Mouse (Mus musculus) megakaryocyte progenitor cell, adult 5-6 weeks (primary cell): ENCODE measurements around the gene Arhgef18. TPM values are rescaled to one million over a fixed set of nuclear protein-coding genes. Genes with fewer than 3 reads are reported as not detected.

ENCODE experiments used
- ATAC-seq: replicated peaks from 2 replicates; pipeline ENCODE4 v1.8.0; 2016; ENCODE audit warnings: mild to moderate bottlenecking, moderate TSS enrichment, inconsistent platforms; ENCODE audit not compliant: poor library complexity
- total RNA-seq, 2 experiments: library from RNA; stranded (forward) in 1 of 2; stranded (reverse) in 1 of 2; fragments of 157-497, 149-512 nt in 1 of 2; fragments of 200-1000 nt in 1 of 2; gene quantifications; 2 replicates each; pipeline versions ENCODE4 v1.2.3 to v1.2.4; 2015 to 2017

Arhgef18 gene
- total RNA-seq, 2 experiments from 2014 or later = 25.5 to 28.9 TPM

DNA sequence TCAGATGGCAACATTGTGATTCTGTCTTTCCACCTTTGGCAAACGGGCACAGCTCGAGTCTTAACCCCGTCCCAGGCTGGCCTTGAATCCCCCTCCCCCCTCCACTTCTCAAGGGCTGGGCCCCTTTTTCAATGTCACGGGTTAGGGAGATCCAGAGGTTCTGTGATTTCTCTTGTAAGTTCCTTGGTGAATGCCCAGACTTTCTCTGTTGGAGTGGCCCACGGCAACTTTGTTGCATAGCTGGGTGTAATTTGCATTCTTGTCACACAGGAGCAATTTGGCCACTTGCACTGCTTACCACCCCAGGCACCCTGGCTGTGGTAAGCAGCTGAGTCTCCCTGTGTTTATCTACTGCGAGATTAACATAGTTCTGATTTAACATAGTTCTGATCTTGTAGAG lies 1.8 kb downstream of the Arhgef18 start:
- ATAC-seq = no peak

DNA sequence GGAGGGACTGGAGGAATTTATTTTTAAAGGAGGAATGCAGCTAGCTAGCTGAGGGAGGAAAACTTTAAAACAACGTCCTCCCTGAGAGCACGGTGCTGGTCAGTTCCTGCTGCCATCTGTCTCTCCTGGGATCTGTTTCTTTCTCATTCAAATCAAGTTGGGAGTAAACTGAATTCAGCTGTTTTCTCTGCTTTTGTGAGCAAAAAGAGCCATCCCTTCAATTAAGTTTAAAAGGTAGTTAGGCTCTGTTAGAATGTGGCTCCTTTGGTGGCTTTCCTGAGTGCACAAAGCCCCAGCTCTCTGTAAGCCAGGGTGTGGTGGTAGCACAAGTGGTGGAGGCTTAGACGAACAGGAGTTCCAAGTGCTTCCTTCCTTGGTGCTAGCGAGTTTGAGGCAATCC lies 2.4 kb downstream of the Arhgef18 start:
- no peak for ATAC-seq

DNA sequence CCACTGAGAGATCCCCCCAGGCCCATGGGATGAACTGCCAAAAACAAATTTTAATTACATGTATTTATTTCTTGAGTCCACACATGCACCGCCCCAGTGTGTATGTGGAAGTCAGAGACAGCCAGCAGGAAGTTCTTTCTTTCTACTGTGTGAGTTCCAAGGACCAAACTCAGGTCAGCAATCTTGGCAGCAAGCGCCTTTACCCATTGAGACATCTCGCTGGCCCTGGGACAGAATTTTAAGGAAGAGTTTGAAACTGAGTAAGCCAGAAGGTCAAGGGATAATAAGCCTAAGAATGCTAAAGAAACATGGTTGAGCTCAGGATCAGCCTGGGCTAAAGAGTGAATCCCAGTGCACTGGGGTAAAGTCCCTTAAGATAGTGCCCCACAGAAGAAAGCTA lies 4.8 kb downstream of the Arhgef18 start:
- no peak for ATAC-seq

DNA sequence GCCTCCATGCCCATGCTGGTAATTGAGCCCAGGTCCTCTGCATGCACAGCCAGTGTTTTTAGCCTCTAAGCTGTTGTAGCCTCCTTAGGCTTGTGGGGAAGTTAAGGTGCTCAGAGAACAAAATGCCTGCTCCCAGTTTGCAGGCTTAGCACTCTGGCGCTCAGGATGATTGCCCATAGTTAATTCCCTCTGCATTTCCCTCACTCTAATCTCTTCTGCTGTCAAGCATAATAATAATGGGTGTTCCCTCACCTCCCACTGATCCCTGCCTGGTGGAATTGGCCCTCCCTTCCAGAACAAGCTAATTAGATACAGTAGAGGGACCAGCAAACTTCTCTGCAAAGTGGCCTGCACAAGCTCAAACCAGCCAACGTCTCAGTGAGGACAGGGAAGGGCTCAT lies 7.7 kb downstream of the Arhgef18 start:
- no peak for ATAC-seq

DNA sequence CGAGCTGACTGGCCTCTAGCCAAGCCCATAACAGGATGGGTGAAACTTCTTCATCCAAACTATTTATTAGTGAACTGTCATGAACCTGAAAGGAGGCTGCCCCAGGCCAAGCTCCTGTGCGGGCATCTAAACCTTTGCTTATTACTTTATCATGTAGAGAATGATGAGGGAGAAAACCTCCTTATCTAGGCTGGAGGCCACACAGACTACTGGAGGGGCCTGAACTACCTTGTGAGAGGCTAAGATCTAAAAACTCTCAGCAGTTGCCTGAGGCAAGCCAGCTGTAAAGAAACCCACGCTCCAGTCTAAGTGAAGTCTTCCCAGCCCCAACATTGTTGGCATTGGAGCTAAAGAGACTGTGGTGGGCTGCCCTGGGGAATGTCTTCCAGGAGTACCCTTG lies 14.6 kb downstream of the Arhgef18 start:
- ATAC-seq = peak; percentile 48

DNA sequence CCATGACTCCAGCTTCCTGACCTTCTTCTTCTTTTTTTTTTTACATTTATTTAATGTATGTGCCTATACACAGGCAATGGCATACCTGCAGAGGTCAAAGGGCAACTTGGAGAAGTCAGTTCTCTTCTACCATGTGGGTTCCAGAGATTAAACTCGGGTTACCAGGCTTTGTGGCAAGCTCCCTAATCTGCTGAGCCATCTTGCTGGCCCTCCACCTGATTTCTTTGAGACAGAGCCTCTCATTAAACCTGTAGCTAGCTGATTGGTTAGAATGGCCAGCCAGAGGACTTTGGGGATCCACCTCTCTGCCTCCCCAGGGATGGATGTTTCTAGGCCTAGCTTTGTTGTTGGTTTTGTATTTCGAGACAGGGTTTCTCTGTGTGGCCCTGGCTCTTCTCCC lies 18.3 kb downstream of the Arhgef18 start:
- peak; percentile 37; the same call in 1 of the 2 replicates for ATAC-seq

DNA sequence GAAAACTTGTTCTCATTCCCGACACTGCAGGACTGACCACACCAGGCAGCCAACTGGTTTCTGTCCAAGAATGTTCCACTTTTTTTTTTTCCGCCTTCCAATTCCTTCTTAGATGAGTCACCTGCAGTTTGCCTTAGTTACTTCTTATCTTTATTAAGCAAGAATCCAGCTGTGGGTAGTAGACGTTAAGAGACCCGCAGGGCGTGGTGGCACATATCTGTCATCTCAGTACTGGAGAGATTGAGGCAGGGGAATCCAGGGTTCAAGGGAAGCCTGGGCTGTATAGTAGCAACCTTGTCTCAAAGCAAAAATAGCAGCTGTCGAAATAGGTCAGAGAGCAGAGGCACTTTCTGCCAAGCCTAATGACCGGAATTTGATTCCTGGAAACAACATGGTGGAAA lies 19.1 kb downstream of the Arhgef18 start:
- ATAC-seq = peak; percentile 73

DNA sequence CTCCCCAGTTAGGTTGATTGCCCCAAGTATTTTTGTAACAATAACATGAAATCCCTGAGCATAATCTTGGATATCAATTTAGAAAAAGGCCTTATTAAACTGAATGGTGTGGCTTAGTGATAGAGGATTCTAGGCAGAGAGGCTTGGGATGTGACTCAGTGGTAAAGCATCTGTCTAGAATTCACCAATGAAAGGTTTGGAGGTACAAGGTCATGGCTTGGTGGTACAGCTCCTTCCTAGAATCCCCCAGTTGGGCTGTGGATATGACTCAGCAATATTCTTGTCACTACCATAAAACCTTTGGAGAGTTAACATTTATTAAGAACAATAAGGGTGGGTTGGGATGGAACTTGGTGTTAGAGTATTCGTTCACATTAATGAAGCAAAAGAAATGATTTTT lies 20.0 kb downstream of the Arhgef18 start:
- no peak for ATAC-seq

DNA sequence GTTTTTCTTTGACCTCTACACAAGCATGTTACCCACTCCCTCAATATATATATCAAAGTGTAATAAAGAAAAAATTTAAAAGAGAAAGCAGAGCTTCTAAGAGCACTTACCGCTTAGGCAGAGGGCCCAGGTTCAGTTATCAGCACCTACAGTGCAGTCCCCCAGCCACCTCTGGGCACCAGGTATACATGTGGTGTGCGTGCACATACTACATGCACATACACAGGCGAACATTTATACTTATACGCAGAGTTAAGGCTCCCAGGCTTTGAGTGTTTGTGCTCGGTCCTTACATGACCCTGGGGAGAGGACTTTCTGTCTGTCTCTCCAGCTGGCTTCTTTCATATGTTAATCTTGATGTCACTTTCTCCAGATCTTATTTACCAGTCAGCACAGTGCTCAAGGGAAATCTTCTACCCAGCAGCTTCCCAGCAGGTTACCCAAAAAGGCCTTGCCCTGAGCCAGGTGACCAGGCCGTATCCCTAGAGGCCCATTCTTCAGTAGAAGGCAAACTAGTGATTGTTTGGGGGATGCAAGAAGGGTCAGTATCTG lies 21.9 kb downstream of the Arhgef18 start:
- ATAC-seq = no peak

DNA sequence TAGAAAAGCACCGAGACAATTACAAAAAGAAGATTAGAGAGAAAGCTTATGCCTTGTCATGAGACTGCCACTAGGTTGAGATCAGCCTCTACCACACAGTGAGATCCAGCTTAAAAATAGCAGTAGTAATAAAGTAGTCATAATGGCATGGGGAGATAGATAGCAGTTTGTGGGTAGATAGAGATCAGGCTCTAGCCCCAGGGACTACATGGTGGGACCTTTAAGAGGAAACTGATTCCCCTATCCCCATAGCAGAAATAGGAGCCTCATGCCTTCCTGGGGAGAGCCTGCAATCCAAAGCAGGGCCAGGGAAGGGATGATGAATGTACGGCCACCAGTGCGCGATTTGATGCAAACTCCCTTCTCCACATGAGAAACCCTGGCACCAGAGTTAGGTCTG lies 22.5 kb downstream of the Arhgef18 start:
- ATAC-seq = no peak

DNA sequence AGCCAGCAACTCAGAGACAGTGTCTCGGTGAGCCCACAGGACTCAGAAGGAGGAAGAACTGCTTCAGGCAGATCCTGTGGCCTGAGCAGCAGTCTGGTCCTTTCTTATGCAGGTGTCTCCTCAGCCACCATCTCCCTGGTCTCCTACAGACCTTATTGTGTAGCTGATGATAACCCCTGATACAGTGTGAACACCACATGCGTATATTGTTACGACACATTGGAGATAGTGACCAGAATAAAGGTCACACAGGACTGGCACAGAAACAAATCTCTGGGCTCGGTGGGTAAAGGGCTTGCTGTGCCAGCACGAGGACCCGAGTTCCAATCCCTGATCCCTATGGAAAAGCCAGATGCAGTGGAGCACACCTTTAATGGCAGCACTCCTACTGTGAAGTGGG lies 22.9 kb downstream of the Arhgef18 start:
- ATAC-seq = no peak

DNA sequence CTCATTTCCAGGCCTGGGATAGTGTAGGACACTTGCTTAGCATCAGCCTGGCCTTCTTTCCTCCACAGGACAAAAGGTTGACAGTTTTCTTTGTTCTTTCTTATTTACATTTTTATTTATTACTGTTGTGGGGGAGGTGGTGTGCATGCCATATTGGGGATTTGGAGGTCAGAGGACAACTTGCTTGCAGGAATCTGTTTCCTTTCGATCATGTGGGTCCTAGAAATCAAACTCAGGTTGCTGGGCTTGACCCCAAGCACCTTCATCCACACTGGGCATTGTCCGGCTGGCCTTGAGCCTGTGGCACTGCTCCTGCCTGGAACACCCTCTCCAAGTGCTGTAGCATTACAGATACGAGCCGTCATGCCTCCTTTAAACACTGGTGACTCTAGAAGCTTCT lies 24.0 kb downstream of the Arhgef18 start:
- ATAC-seq = no peak

DNA sequence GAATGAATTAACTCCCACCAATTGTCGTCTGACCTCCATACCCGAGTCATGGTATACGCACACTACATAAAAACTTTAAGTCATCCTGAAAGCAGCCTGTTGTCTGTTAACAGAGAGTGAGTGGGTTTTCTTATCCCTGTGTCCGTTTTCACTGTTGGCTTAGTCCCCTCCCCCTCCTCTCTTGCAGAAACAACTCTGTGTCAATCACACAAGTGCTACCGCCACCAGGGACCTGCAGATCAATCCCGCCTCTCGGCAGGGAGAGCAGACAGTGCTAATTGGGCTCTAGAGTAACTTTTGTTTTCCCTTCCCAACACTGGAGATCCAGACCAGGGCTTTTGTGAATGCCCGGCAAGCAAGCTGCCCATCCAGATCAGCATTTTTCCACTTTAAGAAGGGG lies 24.6 kb downstream of the Arhgef18 start:
- peak; percentile 21; the same call in 1 of the 2 replicates for ATAC-seq

DNA sequence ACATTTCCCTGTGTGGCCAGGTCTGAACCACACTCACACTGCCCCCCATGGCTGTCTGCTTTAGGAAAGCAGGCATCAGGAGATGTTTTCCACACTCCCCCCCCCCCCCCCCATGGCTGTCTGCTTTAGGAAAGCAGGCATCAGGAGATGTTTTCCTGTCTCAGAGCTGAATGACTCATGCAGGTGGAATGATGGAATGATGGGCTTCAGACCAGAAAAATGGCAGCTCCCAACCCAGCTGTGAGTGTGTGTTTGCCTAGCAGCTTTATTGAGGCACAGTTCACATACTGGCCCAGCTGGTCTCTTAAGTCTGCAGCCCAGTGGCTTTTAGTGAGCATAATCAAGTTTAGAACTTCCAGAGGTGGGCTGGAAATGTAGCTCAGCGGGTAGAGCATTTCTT lies 25.3 kb downstream of the Arhgef18 start:
- ATAC-seq = no peak

DNA sequence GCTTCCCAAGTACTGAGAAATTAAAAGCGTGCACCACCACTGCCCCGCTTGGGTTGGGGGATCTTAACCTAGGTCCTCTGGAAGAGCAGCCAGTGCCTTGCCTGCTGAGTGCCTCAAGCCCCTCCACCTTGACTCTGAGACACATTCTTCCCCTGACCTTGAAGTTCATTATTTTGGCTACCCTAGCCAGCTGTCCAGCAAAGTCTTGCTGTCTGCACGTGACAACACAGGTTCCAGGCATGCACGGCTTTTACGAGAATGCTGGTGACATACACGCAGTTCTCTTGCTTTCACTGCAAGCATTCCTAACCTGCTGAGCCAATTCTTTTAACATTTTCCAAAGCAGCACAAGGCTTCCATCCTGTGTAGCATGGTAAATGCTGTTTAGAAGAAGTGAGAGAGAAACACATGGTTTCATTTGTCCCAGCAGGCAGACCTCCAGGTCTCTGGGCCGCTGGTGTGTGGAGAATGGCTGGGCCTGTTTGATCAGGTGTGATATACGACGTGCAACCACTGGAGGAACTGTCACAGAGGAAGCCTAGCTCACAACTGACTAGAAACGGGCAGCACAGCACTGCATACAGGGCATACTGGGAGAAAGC lies 27.4 kb downstream of the Arhgef18 start:
- no peak for ATAC-seq

DNA sequence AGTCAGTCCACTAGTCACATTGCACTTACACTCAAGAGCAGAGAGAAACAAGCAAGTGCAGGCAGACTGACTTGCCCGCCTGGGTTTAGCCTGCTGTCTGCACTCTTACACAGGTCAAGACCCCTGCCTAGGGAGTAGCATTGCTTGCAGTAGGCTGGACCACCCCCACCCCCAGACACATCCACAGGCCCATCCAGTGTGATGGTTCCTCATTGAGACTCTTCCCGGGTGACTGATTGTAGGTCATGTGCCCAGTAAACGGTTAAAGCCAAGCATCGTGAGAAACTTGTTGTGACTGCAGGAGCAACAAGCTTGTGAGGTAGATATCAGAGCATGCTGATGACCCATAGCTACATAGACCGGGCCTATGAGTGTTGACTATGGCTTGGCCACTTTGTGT lies 28.7 kb downstream of the Arhgef18 start:
- ATAC-seq = no peak

DNA sequence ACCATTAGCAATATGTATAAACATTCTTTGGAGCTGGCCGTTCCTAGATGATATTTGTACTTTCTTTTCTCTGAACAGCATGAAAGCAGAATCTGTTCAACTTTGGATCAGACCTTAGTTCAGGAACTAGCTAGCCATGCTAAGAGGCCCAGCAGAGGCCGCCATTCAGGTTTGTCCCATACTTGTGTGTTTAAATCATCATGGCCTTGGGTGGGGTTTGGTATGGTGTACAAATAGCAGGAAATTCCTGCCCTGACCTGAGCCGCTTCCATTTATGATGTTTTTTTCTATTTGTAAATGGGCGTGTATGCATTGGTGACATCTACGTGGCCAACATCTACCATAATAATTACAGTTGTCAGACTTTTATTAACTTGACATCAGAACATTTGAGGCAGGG lies 32.4 kb downstream of the Arhgef18 start:
- ATAC-seq = no peak

DNA sequence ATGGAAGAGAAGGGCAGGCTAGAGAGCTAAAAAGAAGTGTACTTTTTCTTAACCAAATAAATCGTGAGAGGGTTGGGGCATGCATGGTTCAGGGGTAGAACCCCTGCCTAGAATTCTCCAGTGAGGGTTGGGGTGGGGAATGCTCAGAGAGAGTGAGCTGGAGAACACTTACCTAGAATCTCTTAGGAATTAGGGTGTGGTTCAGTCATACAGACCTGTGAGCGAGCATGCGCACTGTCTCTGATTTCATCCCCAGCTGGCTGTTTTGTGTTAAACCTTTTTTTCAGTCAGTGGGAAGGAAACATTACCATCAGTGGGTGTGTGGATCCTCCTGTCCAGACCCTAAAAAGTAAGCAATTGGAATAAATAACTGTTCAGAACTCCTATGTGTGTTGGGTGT lies 33.4 kb downstream of the Arhgef18 start:
- no peak for ATAC-seq

DNA sequence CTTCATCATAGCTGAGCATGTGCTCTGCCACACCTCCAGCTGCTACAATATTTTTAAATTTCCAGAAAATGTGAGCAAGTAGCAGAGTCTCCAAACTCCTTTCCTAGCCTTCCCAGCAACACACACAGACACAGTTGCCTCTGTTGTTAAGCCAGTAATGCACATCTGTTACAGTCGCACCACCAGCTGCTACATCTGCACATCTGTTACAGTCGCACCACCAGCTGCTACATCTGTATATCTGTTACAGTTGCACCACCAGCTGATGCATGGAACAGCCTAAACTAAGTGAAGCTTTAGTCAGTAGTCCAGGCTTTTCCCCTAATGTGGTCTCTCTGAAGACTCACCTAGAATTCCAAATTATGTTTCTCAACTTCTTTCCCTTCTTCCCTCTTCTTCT lies 35.6 kb downstream of the Arhgef18 start:
- no peak for ATAC-seq

DNA sequence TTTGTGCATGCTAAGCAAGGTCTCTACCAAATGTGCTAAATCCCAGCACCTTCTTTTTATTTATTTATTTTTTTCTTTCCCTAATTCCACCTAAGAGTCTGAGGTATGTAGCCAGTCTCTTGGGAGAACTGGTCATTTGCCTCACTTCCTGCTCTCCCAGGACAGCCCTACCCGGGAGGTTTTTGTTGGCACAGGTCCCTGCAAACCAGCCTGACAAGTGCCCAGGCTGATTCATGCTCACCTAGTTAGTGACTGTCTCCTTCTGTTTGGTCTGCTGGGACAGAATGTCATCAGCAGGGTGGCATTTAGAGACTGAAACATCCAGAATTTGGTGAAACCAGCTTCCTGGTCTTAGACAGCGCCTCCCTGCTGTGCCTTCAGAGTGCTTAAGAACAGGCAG lies 37.2 kb downstream of the Arhgef18 start:
- no peak for ATAC-seq

DNA sequence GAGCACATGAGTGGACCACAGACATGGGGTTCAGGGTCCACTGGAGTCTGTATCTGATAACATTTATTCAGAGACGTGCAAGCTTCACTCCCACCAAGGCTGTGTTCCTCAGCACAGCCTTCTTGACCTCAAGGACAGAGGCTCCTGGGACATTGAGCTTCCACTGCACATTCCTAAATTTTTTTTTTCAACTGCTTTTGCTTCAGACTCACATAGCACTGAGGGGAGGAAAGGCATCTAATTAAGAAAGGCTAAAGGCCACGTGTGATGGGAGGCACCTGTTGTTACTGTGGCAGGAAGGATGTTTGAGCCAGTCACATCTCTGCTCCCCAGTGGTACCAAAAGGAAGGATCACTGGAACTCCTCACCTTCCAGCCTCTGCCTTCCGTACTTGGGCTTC lies 38.3 kb downstream of the Arhgef18 start:
- ATAC-seq = no peak

DNA sequence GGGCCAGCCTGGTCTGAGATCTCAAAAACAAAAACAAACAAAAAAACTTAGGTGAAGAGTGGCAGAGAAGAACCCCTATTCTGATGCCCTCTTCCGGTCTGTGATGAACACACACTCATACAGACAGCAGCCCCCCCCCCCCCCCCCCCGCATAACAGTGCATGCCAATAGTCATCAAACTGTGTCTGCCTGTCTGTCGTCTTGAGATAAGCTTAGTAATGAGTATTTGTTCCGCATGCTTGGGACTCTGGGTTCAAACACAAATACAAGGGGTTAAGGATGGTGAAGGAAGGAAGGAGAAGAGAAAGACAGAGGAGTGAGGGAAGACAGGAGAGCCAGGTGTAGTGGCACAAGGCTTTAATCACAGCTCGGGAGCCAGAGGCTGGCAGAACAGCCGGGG lies 43.7 kb downstream of the Arhgef18 start:
- ATAC-seq = peak; percentile 67

DNA sequence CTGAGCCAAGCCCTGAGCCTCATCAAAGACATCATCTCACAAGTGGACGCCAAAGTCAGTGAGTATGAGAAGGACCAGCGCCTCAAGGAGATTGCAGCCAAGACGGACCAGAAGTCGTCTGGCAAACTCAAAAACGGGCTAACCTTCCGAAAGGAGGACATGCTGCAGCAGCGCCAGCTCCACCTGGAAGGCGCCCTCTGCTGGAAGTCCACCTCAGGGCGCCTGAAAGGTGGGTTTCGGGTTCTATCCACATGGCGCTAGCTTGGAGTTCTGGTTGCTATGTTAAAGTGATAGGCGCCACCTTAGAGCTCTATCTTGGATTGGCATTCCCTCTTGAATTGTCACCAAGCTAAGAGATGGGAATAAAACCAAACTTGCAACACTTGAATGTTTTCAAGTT lies 46.7 kb downstream of the Arhgef18 start:
- ATAC-seq = peak; percentile 49; the same call in 1 of the 2 replicates
